Mouse (Mus musculus) embryo, embryonic 10 days (tissue): ENCODE results near the gene Btnl10.
"Not testable (repeated sequence)": the region's sequence is repeated elsewhere in the genome, so short reads cannot be mapped to it uniquely, and the experiment has no call there.

Experiments
- DNase-seq: peaks from one replicate; pipeline ENCODE4 v3.0.0-alpha.2; 2015; ENCODE audit warnings: low spot score

Gene Btnl10

GRCm38 (mm10) chr11:58930254-58930653 is 12.5 kb downstream of the Btnl10 start:
- no peak for DNase-seq

GRCm38 (mm10) chr11:58931576-58931975 is 13.9 kb downstream of the Btnl10 start:
- no peak for DNase-seq

DNA sequence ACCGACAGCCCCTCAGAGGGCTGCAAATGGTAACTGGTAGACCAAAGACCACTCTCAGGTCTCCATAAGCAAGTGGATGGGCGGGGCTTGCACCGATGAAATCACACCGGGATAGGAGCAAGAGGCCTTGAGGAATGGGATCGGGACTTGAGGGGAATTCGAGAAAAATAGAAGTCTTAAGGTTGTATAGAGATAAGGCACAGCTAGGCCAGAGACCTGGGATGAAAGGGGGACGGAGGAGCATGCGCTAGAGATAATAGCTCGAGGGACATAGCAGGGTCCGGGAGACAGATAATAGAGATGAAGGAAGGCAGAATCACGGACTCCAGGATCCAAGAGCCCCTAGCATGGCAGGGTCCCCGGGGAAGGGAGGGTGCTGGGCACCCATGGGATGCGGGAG is 20.2 kb downstream of the Btnl10 start:
- DNase-seq = peak; percentile 72

DNA sequence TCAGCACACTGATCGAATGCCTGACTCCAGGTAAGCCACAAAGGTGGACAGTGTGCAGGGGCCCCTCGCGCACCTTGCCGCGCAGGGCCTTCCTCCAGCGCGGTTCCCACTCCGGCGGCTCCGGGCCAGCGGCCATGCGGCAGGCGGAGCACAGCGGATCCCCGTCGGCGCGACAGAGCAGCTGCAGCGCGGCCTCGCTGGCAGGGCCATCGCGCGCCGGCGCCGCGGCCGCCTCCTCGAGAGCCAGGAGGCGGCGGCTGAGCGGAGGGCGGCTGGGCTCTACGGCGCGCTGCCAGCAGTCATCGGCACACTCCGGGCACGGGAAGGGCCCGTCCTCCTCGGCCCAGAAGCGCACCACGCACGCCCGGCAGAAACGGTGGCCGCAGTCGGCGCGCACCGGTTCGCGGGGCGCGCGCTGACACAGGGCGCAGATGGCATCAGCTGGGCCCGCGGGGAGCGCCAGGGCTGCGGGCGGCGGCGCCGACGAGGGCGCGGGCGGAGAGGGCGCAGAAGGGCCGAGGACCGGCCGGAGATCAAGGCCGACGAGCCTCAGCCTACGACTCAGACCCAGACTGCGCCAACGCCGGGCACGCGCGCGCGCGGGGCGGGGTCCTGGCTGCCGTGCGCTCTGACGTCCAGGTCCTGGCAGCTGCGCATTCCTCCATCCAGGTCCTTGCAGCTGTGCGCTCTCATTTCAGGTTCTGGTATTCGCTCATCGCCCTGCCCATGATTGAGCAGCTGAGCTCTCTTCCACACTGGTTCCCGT is 20.8 kb downstream of the Btnl10 start, which contains the start of gene Rnf187:
TSS of gene Rnf187 (minus strand) at position 595 of the 766 bp plus-strand sequence.
- peak; percentile 97 for DNase-seq

GRCm38 (mm10) chr11:58939088-58939439 is 21.4 kb downstream of the Btnl10 start:
- no peak for DNase-seq

DNA sequence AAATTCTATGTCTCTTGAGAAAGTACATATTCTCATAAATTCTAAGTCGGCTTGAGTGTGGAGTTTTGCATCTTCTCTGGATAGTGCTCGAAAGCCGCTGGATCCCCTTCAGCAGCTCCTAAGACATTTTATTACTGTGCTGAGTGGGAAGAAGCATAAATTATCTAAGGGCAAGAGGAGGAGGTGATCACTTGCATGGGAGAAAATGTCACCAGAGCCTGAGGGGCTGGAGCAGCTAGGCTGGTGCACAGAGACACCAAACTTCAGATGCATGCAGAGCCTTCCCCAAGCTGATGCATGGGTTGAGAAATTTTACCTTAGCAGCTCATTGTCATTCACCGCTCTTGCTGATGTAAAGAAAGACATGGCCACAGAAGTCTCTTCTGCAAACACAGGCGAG is 26.4 kb downstream of the Btnl10 start:
- DNase-seq = no peak

GRCm38 (mm10) chr11:58947306-58947705 is 29.6 kb downstream of the Btnl10 start:
- DNase-seq = no peak

DNA sequence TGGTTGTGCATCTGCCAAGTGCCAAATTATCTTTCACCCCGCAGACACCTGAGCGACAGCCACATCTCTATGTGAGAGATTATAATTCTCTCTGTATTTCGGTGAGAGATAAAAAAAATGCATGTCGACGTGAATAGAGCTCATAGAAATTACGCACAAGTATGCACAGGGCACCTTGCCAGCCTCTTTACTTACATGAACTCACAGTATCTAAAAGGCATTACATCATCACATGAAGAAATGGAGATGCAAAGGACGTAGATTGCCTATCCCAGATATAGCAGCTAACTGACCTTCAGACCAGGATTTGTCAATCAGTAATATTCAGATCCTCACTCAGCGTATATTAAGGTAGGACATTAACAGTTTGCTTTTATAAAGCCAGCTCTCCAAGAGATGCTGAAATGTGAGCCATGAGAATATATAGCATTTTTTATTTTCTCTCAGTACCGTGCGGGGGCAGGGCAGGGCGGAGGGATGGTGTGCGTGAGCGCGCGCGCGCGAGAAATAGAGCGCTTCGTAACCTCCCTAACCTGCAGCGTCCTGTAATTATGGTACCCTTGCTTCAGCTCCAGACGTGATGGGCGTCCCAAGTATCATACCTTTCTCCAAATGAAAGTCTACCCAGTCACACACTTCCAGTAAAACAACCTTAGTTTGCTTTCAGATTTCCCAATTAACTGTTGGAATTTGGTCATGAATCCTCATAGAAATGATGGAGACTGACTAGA is 30.3 kb downstream of the Btnl10 start:
- DNase-seq = no peak

DNA sequence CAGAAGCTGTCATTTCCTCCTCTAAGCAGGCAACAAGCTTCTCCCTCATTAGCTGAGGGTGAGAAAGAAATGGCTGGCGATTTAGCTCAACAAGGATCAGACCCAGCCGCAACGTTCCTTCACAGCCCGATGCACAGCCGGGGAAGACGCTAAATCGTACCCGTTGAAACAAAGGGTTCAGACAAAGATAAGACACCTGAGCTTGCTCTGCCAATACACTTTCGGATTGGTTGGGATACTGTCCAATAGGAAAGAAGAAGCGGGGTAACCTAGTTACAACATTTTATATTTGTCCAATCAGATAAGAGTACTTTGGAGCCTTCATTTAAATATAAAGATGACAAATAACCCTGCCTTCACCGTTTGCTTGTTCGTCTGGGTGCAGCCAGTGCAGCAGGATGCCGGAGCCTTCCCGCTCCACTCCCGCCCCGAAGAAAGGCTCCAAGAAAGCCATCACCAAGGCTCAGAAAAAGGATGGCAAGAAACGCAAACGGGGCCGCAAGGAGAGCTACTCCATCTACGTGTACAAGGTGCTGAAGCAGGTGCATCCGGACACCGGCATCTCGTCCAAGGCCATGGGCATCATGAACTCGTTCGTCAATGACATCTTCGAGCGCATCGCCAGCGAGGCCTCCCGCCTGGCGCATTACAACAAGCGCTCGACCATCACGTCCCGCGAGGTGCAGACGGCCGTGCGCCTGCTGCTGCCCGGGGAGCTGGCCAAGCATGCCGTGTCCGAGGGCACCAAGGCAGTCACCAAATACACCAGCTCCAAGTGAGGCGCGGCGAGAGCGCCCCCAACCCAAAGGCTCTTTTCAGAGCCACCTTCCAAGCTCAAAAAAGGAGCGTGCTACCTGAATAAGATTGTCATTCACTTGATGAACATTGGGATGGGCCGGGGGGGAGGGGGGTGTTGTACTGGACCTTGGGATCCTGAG is 31.1 kb downstream of the Btnl10 start, which contains the start of gene Hist3h2ba:
TSS of gene Hist3h2ba (plus strand) at position 379 of the 938 bp plus-strand sequence.
- DNase-seq = peak; percentile 85

DNA sequence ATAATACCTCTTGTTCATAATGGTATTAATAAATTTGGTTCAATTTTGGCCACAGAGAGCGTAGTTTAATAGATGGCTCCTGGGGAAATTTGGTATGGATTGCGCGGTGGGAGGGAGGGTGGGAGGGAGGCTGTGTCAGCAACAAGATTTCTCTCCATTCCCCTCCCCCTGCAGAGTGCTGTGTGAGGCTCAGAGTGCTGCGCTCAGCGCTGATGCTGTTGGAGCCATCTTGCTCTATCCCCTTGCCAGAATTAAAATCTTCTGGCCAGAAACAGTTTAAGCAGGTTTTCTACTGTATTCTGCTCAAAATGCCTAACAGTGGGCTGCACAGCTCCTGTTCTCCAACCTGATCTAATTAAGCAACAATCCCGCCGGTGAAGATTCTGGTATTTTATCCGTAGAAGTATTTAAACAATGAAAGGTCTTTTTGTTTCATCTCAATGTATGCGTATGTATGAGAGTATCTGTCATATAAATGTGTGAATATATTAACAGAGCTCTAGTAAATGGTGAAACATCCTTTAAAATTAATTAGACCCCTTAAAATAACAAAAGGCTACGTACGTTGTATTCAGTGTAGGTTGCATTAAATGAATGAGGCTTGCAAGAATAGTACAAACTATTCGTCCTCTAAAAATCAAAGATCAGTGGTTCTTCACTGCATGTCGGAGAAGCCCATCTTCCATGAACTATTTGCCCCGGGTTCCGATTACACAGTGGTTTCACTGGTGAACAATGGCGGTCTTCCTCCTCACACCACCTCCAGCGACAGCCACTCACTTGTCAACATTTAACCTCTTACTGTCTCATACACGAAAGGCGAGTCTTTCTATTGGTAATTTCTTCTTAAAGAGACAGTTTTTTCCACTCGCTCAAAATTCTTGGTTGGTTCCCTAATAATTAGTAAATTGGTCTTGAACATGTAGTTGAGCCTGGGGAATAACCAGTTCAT is 32.0 kb downstream of the Btnl10 start:
- peak; percentile 80 for DNase-seq

DNA sequence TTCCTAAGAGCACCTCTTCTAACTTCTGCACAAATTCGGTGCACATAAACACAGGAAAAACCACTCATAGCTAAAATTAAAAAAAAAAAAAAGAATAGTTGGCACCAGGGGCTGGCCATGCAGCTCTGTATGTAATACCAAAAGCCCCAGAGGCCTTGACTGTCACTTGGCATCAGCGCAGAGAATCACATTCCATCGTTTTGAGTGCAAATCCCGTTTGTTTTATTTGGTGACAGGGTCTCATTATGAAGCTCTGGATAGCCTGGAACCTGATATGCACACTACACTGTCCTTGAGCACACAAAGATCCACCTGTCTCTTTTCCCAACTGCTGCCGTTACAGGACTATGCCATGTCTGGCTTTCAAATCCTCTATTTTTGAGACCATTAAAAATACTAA is 33.5 kb downstream of the Btnl10 start:
- no peak for DNase-seq

DNA sequence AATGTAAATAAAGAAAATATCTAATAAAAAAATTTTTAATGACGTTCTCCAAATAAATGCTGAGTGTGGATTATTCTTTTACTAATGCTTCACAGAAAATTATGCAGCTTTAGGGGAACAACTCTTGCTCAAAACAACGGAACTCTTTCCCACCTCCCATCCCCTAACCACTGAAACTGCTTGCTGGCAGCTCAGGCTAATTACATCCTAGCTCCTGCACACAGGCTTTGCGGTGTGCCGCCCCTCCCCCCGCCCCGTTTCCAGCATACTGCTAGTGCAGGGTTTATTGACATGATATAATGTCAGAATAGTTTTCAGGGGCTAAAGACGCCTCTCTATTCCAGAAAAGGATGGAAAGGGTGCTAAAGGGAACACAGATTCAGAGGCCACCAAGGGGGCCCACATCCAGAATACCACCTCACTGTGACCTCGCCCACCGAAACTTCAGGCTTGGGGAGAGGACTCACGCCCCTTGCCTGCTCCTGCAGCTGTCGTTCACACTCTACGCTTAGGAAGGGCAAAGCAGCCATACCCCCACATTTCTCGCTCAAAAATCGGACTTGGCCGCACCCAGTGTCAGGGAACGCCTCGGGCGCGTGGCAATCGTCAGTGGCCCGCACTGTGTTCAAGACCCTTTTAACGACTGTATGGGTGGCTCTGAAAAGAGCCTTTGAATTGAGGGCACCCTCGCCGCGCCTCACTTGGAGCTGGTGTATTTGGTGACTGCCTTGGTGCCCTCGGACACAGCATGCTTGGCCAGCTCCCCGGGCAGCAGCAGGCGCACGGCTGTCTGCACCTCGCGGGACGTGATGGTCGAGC is 35.9 kb downstream of the Btnl10 start:
- peak; percentile 67 for DNase-seq

- not testable (repeated sequence) for DNase-seq
Observed at GRCm38 (mm10) chr11:58954170-58954419, 36.4 kb downstream of the Btnl10 start.

DNA sequence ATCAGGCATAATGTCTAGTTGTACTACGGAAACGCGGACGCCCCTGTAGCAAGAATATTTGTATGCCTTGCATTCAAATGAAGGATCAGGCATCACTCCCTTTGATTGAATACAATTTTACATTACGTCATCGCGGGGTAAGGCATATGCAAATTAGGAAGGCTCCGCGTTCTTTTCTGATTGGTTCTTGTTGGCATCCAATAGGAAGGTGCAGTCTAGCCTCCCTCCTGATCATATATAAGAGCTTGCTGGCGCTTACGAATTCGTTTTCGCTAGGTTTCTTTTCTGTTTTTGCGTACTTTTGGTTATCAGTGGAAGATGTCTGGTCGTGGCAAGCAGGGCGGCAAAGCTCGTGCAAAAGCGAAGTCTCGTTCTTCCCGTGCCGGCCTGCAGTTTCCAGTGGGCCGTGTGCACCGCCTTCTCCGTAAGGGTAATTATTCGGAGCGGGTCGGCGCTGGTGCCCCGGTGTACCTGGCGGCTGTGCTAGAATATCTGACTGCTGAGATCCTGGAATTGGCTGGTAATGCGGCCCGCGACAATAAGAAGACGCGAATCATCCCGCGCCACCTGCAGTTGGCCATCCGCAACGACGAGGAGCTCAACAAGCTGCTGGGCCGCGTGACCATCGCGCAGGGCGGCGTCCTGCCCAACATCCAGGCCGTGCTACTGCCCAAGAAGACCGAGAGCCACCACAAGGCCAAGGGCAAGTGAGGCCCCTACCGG is 36.9 kb downstream of the Btnl10 start, which contains the start of the genes Hist3h2a and Trim17:
TSS of gene Hist3h2a (plus strand) at position 266 of the 723 bp plus-strand sequence.
TSS of gene Trim17 (plus strand) at position 266 of the 723 bp plus-strand sequence.
- peak; percentile 98 for DNase-seq

DNA sequence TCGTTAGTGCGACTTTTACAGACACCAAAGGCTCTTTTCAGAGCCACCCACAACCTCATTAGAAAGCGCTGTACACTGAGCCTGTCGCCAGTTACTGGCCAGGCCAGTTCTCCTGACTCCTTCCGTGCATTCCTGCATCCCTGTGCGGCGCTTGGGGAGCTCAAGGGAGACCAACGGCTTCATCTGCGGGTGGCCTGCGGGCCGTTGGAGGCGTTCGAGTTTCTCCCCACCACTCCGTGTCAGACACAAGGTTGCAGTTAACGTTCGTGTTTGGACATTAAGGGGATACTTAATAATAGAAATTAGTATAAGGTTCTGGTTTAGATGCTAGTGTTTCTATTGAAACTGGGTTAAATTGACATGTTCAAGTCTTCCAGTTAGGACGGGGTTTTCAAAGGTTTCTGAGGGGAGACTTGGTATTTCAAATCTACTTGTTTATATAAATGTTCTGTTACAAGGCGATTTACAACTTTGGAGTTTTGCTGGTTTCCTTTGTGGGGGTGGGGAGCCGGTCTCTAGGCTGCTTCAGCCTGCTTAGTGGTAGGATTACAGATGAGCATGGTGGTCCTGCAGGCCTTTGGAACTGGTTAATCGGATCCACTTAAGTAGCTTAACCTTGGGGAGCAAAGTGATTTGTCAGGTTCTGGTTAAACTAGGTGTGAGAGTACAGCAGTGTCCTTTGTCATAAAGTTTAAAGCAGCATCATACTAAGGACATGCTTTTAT is 37.6 kb downstream of the Btnl10 start:
- DNase-seq = no peak

DNA sequence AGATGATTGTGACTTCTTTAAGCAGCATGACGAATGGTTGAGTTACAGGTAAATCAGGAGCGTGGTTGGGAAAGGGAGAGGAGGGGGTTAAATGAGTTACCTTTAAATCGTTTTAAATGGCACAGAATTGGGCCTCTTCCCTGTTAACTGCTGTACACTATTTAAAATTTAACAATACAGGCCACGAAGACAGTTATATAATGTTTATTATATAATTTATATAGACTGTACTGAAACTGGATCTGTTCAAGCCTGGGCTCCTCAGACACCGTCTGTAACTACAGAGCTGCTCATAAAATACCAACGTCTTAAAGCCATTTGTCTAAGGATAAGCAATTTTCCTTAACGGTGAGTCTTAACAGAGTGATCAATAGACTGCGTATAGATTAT is 38.2 kb downstream of the Btnl10 start:
- no peak for DNase-seq

DNA sequence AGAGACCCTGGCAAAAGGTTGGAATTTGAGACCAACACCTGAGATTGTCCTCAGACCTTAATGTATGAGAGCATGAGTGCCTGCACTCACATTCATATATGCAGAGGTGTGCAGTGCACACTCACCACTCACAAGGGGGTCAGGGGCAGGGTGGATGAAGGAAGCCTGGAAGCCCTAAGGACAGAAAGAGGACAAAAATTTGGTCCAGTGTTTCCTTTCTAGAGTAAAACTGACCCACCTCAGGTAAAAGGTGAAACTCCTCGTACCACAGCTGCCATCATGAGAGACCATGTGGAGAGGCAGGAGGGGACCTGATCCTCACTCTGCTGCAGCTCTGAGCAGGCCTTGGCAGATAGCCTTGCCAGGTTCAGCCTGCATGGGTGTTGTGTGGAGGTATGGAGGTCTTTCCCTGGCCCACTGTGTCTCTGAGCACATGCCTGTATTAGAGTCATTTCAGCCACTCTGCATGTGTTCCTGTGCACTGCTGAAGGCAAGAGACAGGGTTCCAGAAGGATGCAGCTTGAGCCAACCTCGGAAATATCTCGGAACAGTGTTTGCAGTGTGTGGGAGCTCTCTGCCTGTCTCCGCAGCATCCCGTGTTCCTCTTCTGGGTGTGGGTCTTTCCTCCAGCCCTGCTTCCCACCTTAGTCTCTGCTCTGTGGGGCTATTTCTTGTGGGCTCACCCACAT is 39.7 kb downstream of the Btnl10 start:
- DNase-seq = no peak

DNA sequence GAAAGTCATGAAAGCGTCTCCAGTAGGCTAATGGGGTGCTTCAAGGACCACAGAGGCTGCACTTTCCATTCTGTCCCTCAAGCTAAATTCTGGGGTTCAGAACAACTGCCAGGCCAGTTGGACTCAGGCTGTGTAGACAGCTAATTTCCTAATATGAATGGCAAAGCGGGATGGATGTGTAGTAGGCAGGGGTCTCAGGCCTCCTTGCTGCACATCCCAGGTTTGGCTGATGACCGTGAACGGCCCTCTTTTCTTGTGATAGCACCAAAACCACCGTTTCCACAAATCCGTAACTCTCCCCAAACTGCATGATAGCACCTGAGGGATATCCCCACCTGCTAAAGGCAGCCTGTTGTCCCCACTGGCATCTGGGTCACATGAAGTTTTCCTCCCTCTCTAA is 40.8 kb downstream of the Btnl10 start:
- no peak for DNase-seq
